Mouse (Mus musculus) forebrain, embryonic 16.5 days (tissue): ENCODE results near the gene Dnal1. TPM values are rescaled to one million over a fixed set of nuclear protein-coding genes. Genes with fewer than 3 reads are reported as not detected.

ENCODE experiments used
- ATAC-seq: fragments of 200-750 bp; cut with Nextera tagmentation; 2 replicates; pipeline ENCODE4 v1.8.0; 2017; ENCODE audit warnings: mild to moderate bottlenecking, moderate library complexity
- H3K27ac ChIP-seq: fragments of 300-500 bp; sonication (generic); 2 replicates; pipeline ENCODE4 v1.5.1; 2014; ENCODE audit warnings: low read length, control low read depth
- H3K27me3 ChIP-seq: fragments of 300-500 bp; sonication (generic); replicated peaks from 2 replicates; pipeline ENCODE4 v1.6.1; 2014; ENCODE audit warnings: low read length; ENCODE audit not compliant: control insufficient read depth, insufficient read depth
- H3K36me3 ChIP-seq: fragments of 300-500 bp; sonication (generic); 2 replicates; pipeline ENCODE4 v1.6.1; 2014; ENCODE audit not compliant: control insufficient read depth, insufficient read depth
- H3K4me1 ChIP-seq: fragments of 300-500 bp; sonication (generic); replicated peaks from 2 replicates; pipeline ENCODE4 v1.6.1; 2014; ENCODE audit warnings: low read length; ENCODE audit not compliant: control insufficient read depth, insufficient read depth
- H3K4me2 ChIP-seq: fragments of 300-500 bp; sonication (generic); 2 replicates; pipeline ENCODE4 v1.6.1; 2014; ENCODE audit warnings: mild to moderate bottlenecking, low read length, control low read depth
- H3K4me3 ChIP-seq: fragments of 300-500 bp; sonication (generic); replicated peaks from 2 replicates; pipeline ENCODE4 v1.5.1; 2014; ENCODE audit warnings: mild to moderate bottlenecking, low read length, control low read depth
- H3K9ac ChIP-seq: fragments of 300-500 bp; sonication (generic); replicated peaks from 2 replicates; pipeline ENCODE4 v1.6.1; 2014; ENCODE audit warnings: low read depth, low read length, control low read depth
- H3K9me3 ChIP-seq: fragments of 300-500 bp; sonication (generic); 2 replicates; pipeline ENCODE4 v1.6.1; 2016; ENCODE audit warnings: low read length; ENCODE audit not compliant: control insufficient read depth
- WGBS: fragments of 180-500 bp; shearing (Covaris S2); extraction: QIAGEN DNeasy Blood & Tissue Kit; methylation state at CpG from one replicate; pipeline ENCODE4 v1.1.7; 2014; 5-methylcytosine and 5-hydroxymethylcytosine counted together
- polyA plus RNA-seq: library from polyadenylated mRNA; unstranded; fragments of >200 nt; fragmentation: Nextera tagmentation; extraction: Ambion mirVana; gene quantifications from 2 replicates; pipeline ENCODE4 v1.2.1, GENCODE M21; 2015

The Dnal1 gene
- polyA plus RNA-seq, 1 experiment from 2014 or later, result 10.4 TPM

DNA sequence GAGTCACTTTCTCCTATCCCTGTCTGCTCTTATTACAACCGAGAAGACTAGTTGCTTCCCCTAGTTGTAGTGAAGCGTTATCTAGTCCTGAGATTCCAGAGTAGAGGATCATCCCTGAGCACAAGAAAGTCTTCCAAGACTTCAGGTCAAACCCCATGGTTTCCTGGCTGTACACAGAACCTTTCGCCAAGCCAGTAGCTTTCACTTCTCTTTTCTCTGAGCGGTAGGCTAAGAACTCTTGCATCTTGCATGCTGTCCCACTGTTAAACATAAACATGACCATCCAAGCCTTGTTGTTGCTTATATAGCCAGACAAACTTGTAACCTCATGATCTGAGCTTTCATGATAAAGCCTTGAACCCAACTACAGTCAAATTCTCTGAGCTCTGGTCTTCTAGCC lies 3.4 kb upstream of the Dnal1 start:
- Histone ChIP-seq H3K9me3 (no peaks in the 10 kb centered on the region), H3K4me3 (no peak overlapping the region), H3K4me1 (peaks cover 9% of the 10 kb centered on the region), H3K27me3 (no peaks in the 10 kb centered on the region), H3K9ac (no peak overlapping the region), H3K27ac (no peak overlapping the region), H3K4me2 (no peak overlapping the region), H3K36me3 (no peaks in the 10 kb centered on the region)
- ATAC-seq, result no peak
- 92% methylated on average over 4 of the region's 4 CpGs for WGBS

DNA sequence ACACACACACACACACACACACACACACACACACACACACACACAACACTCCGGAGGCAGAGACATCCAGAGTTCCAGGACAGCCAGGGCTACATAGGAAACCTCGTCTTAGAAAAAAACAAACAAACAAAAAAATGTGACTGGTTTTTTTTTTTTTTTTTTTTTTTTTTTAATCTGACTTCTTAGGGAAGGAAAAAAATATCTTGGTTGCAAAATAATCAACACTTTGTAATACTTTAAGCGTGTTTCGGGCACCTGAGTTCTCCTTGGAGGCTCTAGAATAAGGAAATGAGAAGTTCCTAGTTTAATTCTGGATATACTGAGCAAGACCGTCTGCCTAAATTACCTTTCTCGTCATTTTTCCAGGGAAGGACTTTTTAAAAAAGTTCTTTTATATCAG lies 490 bp upstream of the Dnal1 start:
- H3K9ac ChIP-seq, result no peak overlapping the region

DNA sequence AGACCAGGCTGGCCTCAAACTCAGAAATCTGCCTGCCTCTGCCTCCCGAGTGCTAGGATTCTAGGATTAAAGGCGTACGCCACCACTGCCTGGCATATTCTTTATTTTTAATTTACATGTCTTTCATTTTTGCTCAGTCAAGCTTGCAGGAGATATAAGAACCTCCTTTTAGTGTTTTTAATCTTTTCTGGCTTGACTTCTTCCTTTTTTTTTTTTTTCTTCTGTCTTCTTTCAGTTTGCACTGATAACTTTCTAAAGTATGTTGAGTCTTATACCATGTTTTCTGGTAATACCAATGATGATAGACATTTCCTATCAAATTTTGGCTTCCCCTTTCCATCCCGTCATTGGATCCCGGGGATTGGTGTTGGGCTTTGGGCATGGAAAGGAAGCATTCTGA lies 5.4 kb downstream of the Dnal1 start:
- Histone ChIP-seq H3K9me3 (no peaks in the 10 kb centered on the region), H3K4me2 (no peak overlapping the region), H3K27ac (no peak overlapping the region), H3K27me3 (no peaks in the 10 kb centered on the region), H3K4me3 (no peak overlapping the region), H3K9ac (no peak overlapping the region), H3K36me3 (no peaks in the 10 kb centered on the region), H3K4me1 (peaks cover 8% of the 10 kb centered on the region)
- 97% methylated on average over 5 of the region's 5 CpGs for WGBS
- no peak for ATAC-seq

More for the DNA sequence above, 490 bp upstream of the Dnal1 start:
- Histone ChIP-seq H3K27ac (no peak overlapping the region), H3K27me3 (no peaks in the 10 kb centered on the region), H3K36me3 (no peaks in the 10 kb centered on the region), H3K4me1 (peaks cover 9% of the 10 kb centered on the region), H3K4me3 (peak overlapping the region; percentile 77), H3K4me2 (peak overlapping the region; percentile 83), H3K9me3 (no peaks in the 10 kb centered on the region)
- 41% methylated on average over 6 of the region's 6 CpGs for WGBS
- no peak for ATAC-seq

DNA sequence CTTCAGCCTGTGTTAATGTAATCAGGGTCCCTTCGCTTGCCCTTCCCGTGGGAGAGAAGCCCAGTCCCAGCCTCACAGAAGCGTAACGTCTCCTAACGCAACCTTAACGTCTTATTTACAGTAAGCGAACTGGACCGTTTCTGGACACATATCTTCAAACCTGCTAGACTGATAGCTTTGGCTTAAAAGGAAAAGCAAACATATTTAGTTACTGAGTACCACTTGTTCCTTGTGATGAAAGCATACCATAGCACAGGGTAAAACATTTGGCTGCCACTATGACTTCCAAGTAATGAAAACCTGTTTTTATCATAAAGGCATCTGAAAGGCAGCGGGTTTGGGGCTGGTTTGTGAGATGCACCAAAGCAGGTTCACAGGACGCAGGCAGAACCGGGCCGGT lies 11.7 kb downstream of the Dnal1 start:
- Histone ChIP-seq H3K27me3 (no peaks in the 10 kb centered on the region), H3K9me3 (no peaks in the 10 kb centered on the region), H3K4me2 (no peak overlapping the region), H3K27ac (no peak overlapping the region), H3K4me3 (no peak overlapping the region), H3K9ac (no peak overlapping the region), H3K4me1 (no peaks in the 10 kb centered on the region), H3K36me3 (no peaks in the 10 kb centered on the region)
- WGBS, result 90% methylated on average over 12 of the region's 12 CpGs
- no peak for ATAC-seq

DNA sequence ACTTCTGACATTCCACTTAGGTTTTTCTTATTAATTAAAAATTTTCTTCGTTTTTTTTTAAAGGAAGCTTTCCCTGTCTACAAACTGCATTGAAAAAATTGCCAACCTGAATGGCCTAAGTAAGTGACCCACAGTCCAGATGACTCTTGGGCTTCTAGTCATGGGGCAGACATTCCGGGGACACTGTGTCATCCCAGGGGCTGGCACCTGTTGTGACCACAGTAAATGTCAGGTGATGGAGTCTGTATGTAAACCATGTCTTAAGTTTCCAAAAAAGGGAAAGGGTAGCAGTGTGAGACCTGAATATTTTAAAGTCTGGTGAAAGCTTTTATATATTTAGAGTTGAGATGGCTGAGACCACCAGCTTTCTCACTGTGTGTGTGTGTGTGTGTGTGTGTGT lies 12.7 kb downstream of the Dnal1 start:
- no peaks in the 10 kb centered on the region for H3K9me3 ChIP-seq
- 91% methylated on average over 2 of the region's 2 CpGs for WGBS
- no peak overlapping the region for H3K4me2 ChIP-seq
- ATAC-seq, result no peak
- H3K27me3 ChIP-seq, result no peaks in the 10 kb centered on the region
- H3K9ac ChIP-seq, result no peak overlapping the region
- no peak overlapping the region for H3K27ac ChIP-seq
- no peaks in the 10 kb centered on the region for H3K4me1 ChIP-seq
- H3K36me3 ChIP-seq, result peaks cover 4% of the 10 kb centered on the region; the same call in 1 of the 2 replicates
- H3K4me3 ChIP-seq, result no peak overlapping the region

DNA sequence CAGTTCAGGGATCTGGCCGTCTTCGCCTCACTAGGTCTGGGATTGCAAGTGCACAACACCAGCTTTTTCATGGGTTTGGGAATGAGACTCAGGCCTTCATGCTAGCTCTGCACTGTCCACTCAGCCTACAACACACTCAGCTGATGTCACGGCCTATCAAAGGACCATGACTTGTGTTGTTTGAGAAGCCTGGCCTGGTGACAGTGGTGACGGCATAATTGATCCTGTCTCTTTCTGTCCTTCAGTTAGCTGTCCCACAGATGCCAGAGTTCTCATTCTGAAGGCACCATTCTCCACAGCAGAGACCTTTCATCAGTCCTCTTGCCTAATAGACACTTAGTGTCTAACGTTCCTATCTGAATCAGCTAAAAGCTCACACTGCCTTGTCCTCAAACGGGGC lies 14.4 kb downstream of the Dnal1 start:
- no peak for ATAC-seq
- H3K27me3 ChIP-seq, result no peaks in the 10 kb centered on the region
- H3K27ac ChIP-seq, result no peak overlapping the region
- no peak overlapping the region for H3K9ac ChIP-seq
- WGBS, result 84% methylated on average over 6 of the region's 6 CpGs
- H3K4me3 ChIP-seq, result no peak overlapping the region
- H3K4me2 ChIP-seq, result no peak overlapping the region
- H3K36me3 ChIP-seq, result peaks cover 8% of the 10 kb centered on the region; the same call in 1 of the 2 replicates
- no peaks in the 10 kb centered on the region for H3K4me1 ChIP-seq
- no peaks in the 10 kb centered on the region for H3K9me3 ChIP-seq

DNA sequence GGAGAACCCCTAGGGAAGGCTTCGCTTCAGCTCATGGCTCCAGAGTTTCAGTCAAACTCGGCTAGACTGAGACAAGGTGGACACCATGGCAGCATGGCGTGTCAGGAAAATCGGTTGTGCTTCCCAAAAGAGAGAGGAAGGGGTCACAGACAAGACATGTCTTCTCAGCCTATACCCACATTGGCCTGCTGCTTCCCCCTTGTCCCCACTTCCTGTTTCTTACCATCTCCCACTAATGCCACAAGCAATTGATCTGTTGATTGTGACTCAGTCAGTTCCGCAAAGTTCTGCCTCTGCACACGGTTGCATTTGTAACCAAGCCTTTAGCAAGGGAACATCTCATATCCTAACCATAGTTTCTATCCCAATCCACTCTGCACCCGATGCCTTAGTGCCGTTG lies 15.8 kb downstream of the Dnal1 start:
- Histone ChIP-seq H3K36me3 (peaks cover 8% of the 10 kb centered on the region; the same call in 1 of the 2 replicates), H3K4me2 (no peak overlapping the region), H3K4me1 (no peaks in the 10 kb centered on the region), H3K4me3 (no peak overlapping the region), H3K9me3 (no peaks in the 10 kb centered on the region), H3K27ac (no peak overlapping the region), H3K27me3 (no peaks in the 10 kb centered on the region), H3K9ac (no peak overlapping the region)
- 94% methylated on average over 8 of the region's 8 CpGs for WGBS
- no peak for ATAC-seq

DNA sequence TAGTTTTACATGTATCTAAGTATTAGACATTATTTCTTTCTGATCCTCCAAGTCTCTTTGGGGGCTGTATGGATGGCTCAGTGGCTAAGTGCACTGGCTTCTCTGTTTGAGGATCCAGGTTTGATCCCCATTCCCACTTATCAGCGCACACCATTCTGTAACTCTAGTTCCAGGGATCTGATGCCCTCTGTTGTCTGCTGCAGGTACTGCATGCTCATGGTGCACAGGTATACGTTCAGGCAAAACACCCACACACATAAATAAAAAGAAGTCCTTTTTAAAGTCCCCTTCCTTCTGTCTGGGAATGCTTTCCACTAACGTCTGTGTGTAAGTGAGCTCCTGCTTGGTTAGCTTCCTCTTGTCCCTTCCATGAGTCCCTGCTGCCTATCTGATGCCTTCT lies 18.1 kb downstream of the Dnal1 start:
- Histone ChIP-seq H3K36me3 (peaks cover 10% of the 10 kb centered on the region), H3K27ac (no peak overlapping the region), H3K4me3 (no peak overlapping the region), H3K9ac (no peak overlapping the region), H3K4me2 (no peak overlapping the region), H3K4me1 (no peaks in the 10 kb centered on the region), H3K9me3 (no peaks in the 10 kb centered on the region), H3K27me3 (no peaks in the 10 kb centered on the region)
- WGBS, result 62% methylated on average over 3 of the region's 3 CpGs
- ATAC-seq, result no peak

DNA sequence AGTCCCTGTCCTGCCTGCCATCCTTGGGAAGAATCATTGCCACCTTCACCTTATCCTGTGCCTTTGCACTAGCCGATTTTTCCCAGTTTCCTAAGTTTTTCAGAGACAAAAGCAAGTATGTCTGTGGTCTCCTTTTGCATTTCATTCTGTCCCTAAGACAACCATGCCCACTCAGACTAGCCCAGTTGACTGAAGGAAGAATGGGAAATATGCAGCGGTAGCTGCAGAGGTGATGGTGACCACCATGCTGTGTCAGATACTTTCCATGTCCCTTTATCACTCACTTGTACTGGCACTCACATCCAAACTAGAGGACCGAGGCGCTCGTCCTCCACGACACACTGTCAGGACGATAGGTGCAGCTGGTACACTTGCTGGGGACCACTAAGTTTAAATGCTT lies 23.0 kb downstream of the Dnal1 start:
- no peak overlapping the region for H3K27ac ChIP-seq
- no peak overlapping the region for H3K9ac ChIP-seq
- ATAC-seq, result no peak
- no peaks in the 10 kb centered on the region for H3K9me3 ChIP-seq
- no peak overlapping the region for H3K4me2 ChIP-seq
- WGBS, result 94% methylated on average over 7 of the region's 7 CpGs
- no peaks in the 10 kb centered on the region for H3K27me3 ChIP-seq
- peaks cover 4% of the 10 kb centered on the region for H3K36me3 ChIP-seq
- no peaks in the 10 kb centered on the region for H3K4me1 ChIP-seq
- no peak overlapping the region for H3K4me3 ChIP-seq

DNA sequence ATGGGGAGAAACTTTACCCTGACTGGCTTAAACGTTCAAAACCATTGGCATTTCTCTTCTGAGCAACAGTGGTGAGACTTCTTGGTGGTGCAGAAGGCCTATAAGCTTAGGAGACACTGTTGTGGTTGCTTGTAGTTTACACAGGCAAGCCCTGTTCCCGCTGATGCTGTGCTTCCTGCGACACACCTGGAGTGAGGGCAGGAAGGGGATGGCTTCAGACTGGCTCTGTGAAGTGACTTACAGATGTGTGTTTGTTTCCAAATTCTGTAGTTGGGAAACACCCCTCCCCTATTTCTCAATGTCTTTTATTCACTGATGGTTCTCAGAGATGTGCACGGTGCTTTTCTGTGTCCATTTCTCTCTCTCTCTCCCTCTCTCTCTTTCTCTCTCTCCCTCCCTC lies 26.0 kb downstream of the Dnal1 start:
- no peak overlapping the region for H3K4me2 ChIP-seq
- H3K36me3 ChIP-seq, result peaks cover 3% of the 10 kb centered on the region
- H3K9me3 ChIP-seq, result no peaks in the 10 kb centered on the region
- no peak overlapping the region for H3K4me3 ChIP-seq
- no peak overlapping the region for H3K27ac ChIP-seq
- H3K27me3 ChIP-seq, result no peaks in the 10 kb centered on the region
- 68% methylated on average over 4 of the region's 4 CpGs for WGBS
- no peak for ATAC-seq
- H3K9ac ChIP-seq, result no peak overlapping the region
- no peaks in the 10 kb centered on the region for H3K4me1 ChIP-seq
